Mouse (Mus musculus): ENCODE data around the gene Rhox3a2. TPM values are rescaled to one million over a fixed set of nuclear protein-coding genes. Genes with fewer than 3 reads are reported as not detected.
"Not testable (repeated sequence)": the region's sequence is repeated elsewhere in the genome, so short reads cannot be mapped to it uniquely, and the experiment has no call there.

The Rhox3a2 gene
- total RNA-seq (2021): not detected

DNA sequence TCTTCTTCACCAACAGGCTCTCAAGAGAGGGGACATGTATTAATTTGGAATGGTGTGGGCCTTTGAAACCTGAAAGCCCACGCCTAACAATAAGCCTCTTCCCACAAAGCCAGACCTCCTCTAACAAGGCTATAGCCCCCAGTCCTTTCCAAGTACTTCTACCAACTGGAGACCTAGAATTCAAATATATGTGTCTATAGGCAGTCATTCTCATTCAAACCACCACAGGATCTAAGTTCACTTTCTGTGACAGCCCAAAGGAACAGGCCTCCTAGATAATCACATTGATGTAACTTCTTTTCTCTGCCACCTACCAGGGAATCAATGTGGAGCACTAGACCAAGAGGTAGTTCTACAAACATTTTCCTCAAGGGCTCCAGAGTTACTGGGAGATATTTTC is at the start of gene Rhox3a2:
Gene Rhox3a2, plus strand, starts transcription at position 301 of the 400 bp plus-strand sequence.
- DNase-seq (ENCODE audit: low spot score); intact Hi-C loops (cut with DNase I): not testable (repeated sequence)

GRCm38 (mm10) chrX:37390548-37390947 is 10.7 kb downstream of the Rhox3a2 start, which contains the start of gene Rhox4a2:
Gene Rhox4a2, plus strand, starts transcription at chrX:37390848.
- intact Hi-C loops (cut with DNase I); DNase-seq (ENCODE audit: low spot score): not testable (repeated sequence)

DNA sequence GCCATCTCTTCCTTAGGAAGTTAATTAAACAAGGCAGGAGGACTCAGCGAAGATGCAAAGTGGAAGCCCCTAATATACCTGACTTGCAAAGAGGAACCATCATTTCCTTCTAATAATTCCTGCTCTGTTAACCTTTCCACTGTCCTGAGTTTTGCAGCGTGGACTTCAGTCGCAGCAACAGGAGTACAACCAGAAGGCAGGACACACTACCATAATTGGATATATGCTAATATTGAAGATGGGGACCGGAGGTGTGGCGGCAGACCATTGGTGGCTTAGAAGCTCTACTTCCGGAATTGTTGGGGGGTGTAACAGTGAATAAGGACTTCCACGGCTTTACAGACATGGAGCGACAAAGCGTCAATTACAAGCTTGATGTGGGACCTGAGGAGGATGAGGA is 31.9 kb downstream of the Rhox3a2 start, which contains the start of gene Rhox2b:
Gene Rhox2b, plus strand, starts transcription at position 301 of the 400 bp plus-strand sequence.
- intact Hi-C loops (cut with DNase I); DNase-seq (ENCODE audit: low spot score): not testable (repeated sequence)

DNA sequence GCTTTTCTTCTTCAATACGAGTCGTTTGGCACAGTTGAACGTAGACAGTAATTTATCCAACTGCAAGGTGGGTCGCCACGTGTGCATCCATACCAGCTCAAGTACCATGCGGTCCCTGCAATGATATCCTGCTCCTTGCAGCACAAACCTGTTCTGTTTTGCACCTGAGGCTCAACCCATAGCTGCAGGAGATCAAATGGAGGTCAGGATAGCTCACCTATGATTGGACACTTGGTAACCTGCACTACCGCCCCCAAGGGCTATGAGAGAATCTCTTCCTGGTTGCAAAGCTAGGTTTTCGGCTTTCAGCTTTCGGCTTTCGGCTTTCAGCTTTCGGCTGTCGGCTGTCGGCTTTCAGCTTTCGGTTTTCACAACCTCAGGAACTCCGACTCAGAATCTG is 52.4 kb downstream of the Rhox3a2 start, which contains the start of gene Rhox4b:
Gene Rhox4b, plus strand, starts transcription at position 301 of the 400 bp plus-strand sequence.
- intact Hi-C loops (cut with DNase I); DNase-seq (ENCODE audit: low spot score): not testable (repeated sequence)

Other genes with a start within 250 kb of the Rhox3a2 start
- gene Akap14, start 211.2 kb upstream of the Rhox3a2 start, total RNA-seq (2021): not detected
- 100 to 1,000 TPM; 902 to 919 TPM for gene Ndufa1, start 188.9 kb upstream of the Rhox3a2 start, total RNA-seq (2021)
- gene Rnf113a1, start 188.8 kb upstream of the Rhox3a2 start, total RNA-seq (2021): 1 to 10 TPM; 1.6 to 3.1 TPM
- not detected for gene Gm9, start 169.0 kb upstream of the Rhox3a2 start, total RNA-seq (2021)
- not detected for gene Rhox1, start 157.8 kb upstream of the Rhox3a2 start, total RNA-seq (2021)
- gene Rhox2a, start 135.1 kb upstream of the Rhox3a2 start, total RNA-seq (2021): not detected
- gene Rhox3a, start 130.1 kb upstream of the Rhox3a2 start, total RNA-seq (2021): not detected
- not detected for gene Rhox4a, start 114.7 kb upstream of the Rhox3a2 start, total RNA-seq (2021)
- not detected for gene Rhox4a2, start 10.8 kb downstream of the Rhox3a2 start, total RNA-seq (2021)
- not detected for gene Rhox2b, start 32.0 kb downstream of the Rhox3a2 start, total RNA-seq (2021)
- not detected for gene Rhox4b, start 52.5 kb downstream of the Rhox3a2 start, total RNA-seq (2021)
- gene Rhox2c, start 73.7 kb downstream of the Rhox3a2 start, total RNA-seq (2021): not detected
- not detected for gene Rhox3c, start 78.6 kb downstream of the Rhox3a2 start, total RNA-seq (2021)
- not detected for gene Rhox4c, start 100.3 kb downstream of the Rhox3a2 start, total RNA-seq (2021)
- not detected for gene Rhox2d, start 113.4 kb downstream of the Rhox3a2 start, total RNA-seq (2021)
- gene Rhox4d, start 134.3 kb downstream of the Rhox3a2 start, total RNA-seq (2021): not detected
- gene Rhox2e, start 150.4 kb downstream of the Rhox3a2 start, total RNA-seq (2021): not detected
- not detected for gene Rhox3e, start 162.0 kb downstream of the Rhox3a2 start, total RNA-seq (2021)
- gene Rhox4e, start 177.4 kb downstream of the Rhox3a2 start, total RNA-seq (2021): not detected
- gene Rhox2f, start 191.4 kb downstream of the Rhox3a2 start, total RNA-seq (2021): not detected
- not detected for gene Rhox3f, start 201.0 kb downstream of the Rhox3a2 start, total RNA-seq (2021)
- not detected for gene Rhox4f, start 227.7 kb downstream of the Rhox3a2 start, total RNA-seq (2021)
- gene Rhox3g, start 248.6 kb downstream of the Rhox3a2 start, total RNA-seq (2021): not detected